Mouse (Mus musculus) G1E (cell line): ENCODE measurements at regions not wholly inside any gene's neighbourhood (a gene's known extent, or its start where the extent isn't known, plus 50 kb on each side); places are given as distances from the start of the nearest gene placed in this dataset.

Experiments used
- ATAC-seq: 2 replicates; pipeline ENCODE4 v1.8.0; 2016; ENCODE audit warnings: mild to moderate bottlenecking; ENCODE audit not compliant: insufficient number of reproducible peaks, poor library complexity, low FRiP score, severe bottlenecking; ENCODE audit errors: extremely low read depth
- DNase-seq: peaks from one replicate; pipeline ENCODE4 v3.0.0; 2012; ENCODE audit warnings: low spot score
- H3K27me3 ChIP-seq: 2 replicates; pipeline ENCODE4 v1.6.1; 2012; ENCODE audit warnings: mild to moderate bottlenecking, low read length, inconsistent platforms; ENCODE audit not compliant: insufficient read depth
- H3K36me3 ChIP-seq: replicated peaks from 2 replicates; pipeline ENCODE3; 2012; ENCODE audit warnings: mild to moderate bottlenecking, inconsistent platforms
- H3K4me1 ChIP-seq: 2 replicates; pipeline ENCODE4 v1.6.1; 2012; ENCODE audit warnings: low read depth, low read length, inconsistent platforms, mixed read lengths; ENCODE audit not compliant: insufficient read depth
- H3K4me3 ChIP-seq: 2 replicates; pipeline ENCODE4 v1.5.1; 2012; ENCODE audit warnings: low read depth, mild to moderate bottlenecking, inconsistent platforms, low read length, moderate library complexity, mixed read lengths
- H3K9me3 ChIP-seq: replicated peaks from 2 replicates; pipeline ENCODE4 v1.6.1; 2012; ENCODE audit warnings: inconsistent platforms
- CTCF ChIP-seq: IDR thresholded peaks from 2 replicates; pipeline ENCODE4 v1.5.1; 2012; ENCODE audit warnings: low read depth, low read length, inconsistent platforms, mixed read lengths
- GATA1 ChIP-seq: IDR thresholded peaks from 2 replicates; pipeline ENCODE4 v1.6.1; 2012; ENCODE audit warnings: borderline replicate concordance, low read length, inconsistent platforms, mixed read lengths
- GATA2 ChIP-seq: IDR thresholded peaks from 2 replicates; pipeline ENCODE4 v1.6.1; 2012; ENCODE audit warnings: low read depth, low read length, inconsistent platforms, borderline replicate concordance
- POLR2AphosphoS5 ChIP-seq: IDR thresholded peaks from 2 replicates; pipeline ENCODE4 v1.6.1; 2012; ENCODE audit warnings: low read depth, low read length, inconsistent platforms; ENCODE audit not compliant: insufficient replicate concordance
- TAL1 ChIP-seq: conservative IDR thresholded peaks from 2 replicates; pipeline ENCODE4 v1.6.1; 2012; ENCODE audit warnings: low read depth, low read length, inconsistent platforms, mixed read lengths

GRCm38 (mm10) chr1:152253906-152254305, 132.6 kb downstream of the Tsen15 start:
- DNase-seq (no peak), ATAC-seq (no peak)
- TF ChIP-seq CTCF (no peak), POLR2AphosphoS5 (no peak), TAL1 (no peak)
- no peaks in the 10 kb centered on the region for H3K4me1 ChIP-seq
- no peaks in the 10 kb centered on the region for H3K27me3 ChIP-seq
- H3K4me3 ChIP-seq = no peak overlapping the region
- H3K36me3 ChIP-seq = no peaks in the 10 kb centered on the region
- H3K9me3 ChIP-seq = peaks cover 46% of the 10 kb centered on the region

GRCm38 (mm10) chr1:152253486-152253885, 133.0 kb downstream of the Tsen15 start:
- no peak for ATAC-seq
- no peak for DNase-seq
- Histone ChIP-seq H3K27me3 (no peaks in the 10 kb centered on the region), H3K4me1 (no peaks in the 10 kb centered on the region), H3K36me3 (no peaks in the 10 kb centered on the region), H3K4me3 (no peak overlapping the region), H3K9me3 (peaks cover 46% of the 10 kb centered on the region)
- TF ChIP-seq GATA1 (no peak), CTCF (no peak), POLR2AphosphoS5 (no peak), GATA2 (no peak), TAL1 (no peak)

- no peak for ATAC-seq
- no peaks in the 10 kb centered on the region for H3K36me3 ChIP-seq
- DNase-seq = no peak
- TF ChIP-seq POLR2AphosphoS5 = no peak
- no peak for TF ChIP-seq TAL1
- no peak for TF ChIP-seq CTCF
- no peak for TF ChIP-seq GATA2
- TF ChIP-seq GATA1 = no peak
- no peak overlapping the region for H3K4me3 ChIP-seq
- no peaks in the 10 kb centered on the region for H3K27me3 ChIP-seq
- H3K9me3 ChIP-seq = peaks cover 40% of the 10 kb centered on the region
- H3K4me1 ChIP-seq = no peaks in the 10 kb centered on the region
Measured at GRCm38 (mm10) chr1:152252658-152253267, 133.7 kb downstream of the Tsen15 start.

- Histone ChIP-seq H3K4me1 (no peaks in the 10 kb centered on the region), H3K9me3 (peaks cover 35% of the 10 kb centered on the region), H3K4me3 (no peak overlapping the region), H3K27me3 (no peaks in the 10 kb centered on the region), H3K36me3 (no peaks in the 10 kb centered on the region)
- DNase-seq (no peak), ATAC-seq (no peak)
- TF ChIP-seq GATA2 (no peak), GATA1 (no peak), POLR2AphosphoS5 (no peak), CTCF (no peak), TAL1 (no peak)
Measured at GRCm38 (mm10) chr1:152241026-152241425, 145.5 kb downstream of the Tsen15 start.

GRCm38 (mm10) chr1:152239376-152239775, 147.1 kb downstream of the Tsen15 start:
- no peak for ATAC-seq

GRCm38 (mm10) chr1:152235212-152235792, 145.4 kb upstream of the 1700025G04Rik start:
- H3K4me1 ChIP-seq = no peaks in the 10 kb centered on the region

More at GRCm38 (mm10) chr1:152239376-152239775, 147.1 kb downstream of the Tsen15 start:
- H3K4me1 ChIP-seq = no peaks in the 10 kb centered on the region
- H3K27me3 ChIP-seq = no peaks in the 10 kb centered on the region
- no peak for TF ChIP-seq CTCF
- TF ChIP-seq GATA1 = no peak
- TF ChIP-seq TAL1 = no peak
- no peak for TF ChIP-seq GATA2
- DNase-seq = no peak
- no peaks in the 10 kb centered on the region for H3K36me3 ChIP-seq
- no peak overlapping the region for H3K4me3 ChIP-seq
- H3K9me3 ChIP-seq = peaks cover 45% of the 10 kb centered on the region

GRCm38 (mm10) chr1:152234716-152235115, 144.8 kb upstream of the 1700025G04Rik start:
- ATAC-seq (no peak), DNase-seq (no peak)
- peaks cover 65% of the 10 kb centered on the region for H3K9me3 ChIP-seq
- H3K4me3 ChIP-seq = no peak overlapping the region
- no peaks in the 10 kb centered on the region for H3K27me3 ChIP-seq
- TF ChIP-seq POLR2AphosphoS5 (no peak), CTCF (no peak), GATA2 (no peak), TAL1 (no peak), GATA1 (no peak)
- H3K4me1 ChIP-seq = no peaks in the 10 kb centered on the region
- H3K36me3 ChIP-seq = no peaks in the 10 kb centered on the region

More at GRCm38 (mm10) chr1:152235212-152235792, 145.4 kb upstream of the 1700025G04Rik start:
- Histone ChIP-seq H3K4me3 (no peak overlapping the region), H3K9me3 (peaks cover 61% of the 10 kb centered on the region), H3K36me3 (no peaks in the 10 kb centered on the region), H3K27me3 (no peaks in the 10 kb centered on the region)
- TF ChIP-seq GATA1 = no peak
- no peak for TF ChIP-seq TAL1
- no peak for TF ChIP-seq POLR2AphosphoS5
- no peak for TF ChIP-seq CTCF
- TF ChIP-seq GATA2 = no peak
- DNase-seq (no peak), ATAC-seq (no peak)
